Mouse (Mus musculus) embryonic fibroblast, embryonic 13.5 days (primary cell): ENCODE data around the gene Slc25a21.

Source experiments
- CTCF ChIP-seq: IDR thresholded peaks from 2 replicates; pipeline ENCODE4 v1.5.1; 2011; ENCODE audit warnings: mild to moderate bottlenecking, control low read depth, low read length, moderate library complexity, borderline replicate concordance; ENCODE audit not compliant: insufficient read depth
- POLR2A ChIP-seq: IDR thresholded peaks from 2 replicates; pipeline ENCODE4 v1.6.1; 2011; ENCODE audit warnings: low read depth, mild to moderate bottlenecking, control low read depth, low read length, moderate library complexity

GRCm38 (mm10) chr12:56677620-56678019, 519.7 kb downstream of the Slc25a21 start:
- no peak for TF ChIP-seq POLR2A
- TF ChIP-seq CTCF: no peak
